Mouse (Mus musculus) lung, adult 2 months (tissue): ENCODE measurements at regions not wholly inside any gene's neighbourhood (a gene's known extent, or its start where the extent isn't known, plus 50 kb on each side); places are given as distances from the start of the nearest gene placed in this dataset.

Source experiments
- DNase-seq: peaks from one replicate; pipeline ENCODE4 v3.0.0; 2022
- H3K4me1 ChIP-seq: fragments of 200-500 bp; 2 replicates; pipeline ENCODE4 v1.6.1; 2011; ENCODE audit warnings: low read length; ENCODE audit not compliant: control insufficient read depth, insufficient read depth
- H3K4me3 ChIP-seq: fragments of 200-500 bp; replicated peaks from 2 replicates; pipeline ENCODE3; 2011; ENCODE audit warnings: low read depth, mild to moderate bottlenecking, control low read depth, low read length; ENCODE audit errors: extremely low read depth
- CTCF ChIP-seq: fragments of 200-500 bp; IDR thresholded peaks from 2 replicates; pipeline ENCODE4 v1.5.1; 2011; ENCODE audit warnings: mild to moderate bottlenecking, low read length, control low read depth; ENCODE audit not compliant: insufficient read depth
- POLR2A ChIP-seq: fragments of 200-500 bp; IDR thresholded peaks from 2 replicates; pipeline ENCODE4 v1.6.1; 2011; ENCODE audit warnings: low read depth, mild to moderate bottlenecking, control low read depth, low read length, borderline replicate concordance; ENCODE audit errors: extremely low read depth
- WGBS: fragments of 180-500 bp; shearing (Covaris S2); methylation state at CpG from one replicate; pipeline ENCODE4 v1.1.7; 2018; 5-methylcytosine and 5-hydroxymethylcytosine counted together

DNA sequence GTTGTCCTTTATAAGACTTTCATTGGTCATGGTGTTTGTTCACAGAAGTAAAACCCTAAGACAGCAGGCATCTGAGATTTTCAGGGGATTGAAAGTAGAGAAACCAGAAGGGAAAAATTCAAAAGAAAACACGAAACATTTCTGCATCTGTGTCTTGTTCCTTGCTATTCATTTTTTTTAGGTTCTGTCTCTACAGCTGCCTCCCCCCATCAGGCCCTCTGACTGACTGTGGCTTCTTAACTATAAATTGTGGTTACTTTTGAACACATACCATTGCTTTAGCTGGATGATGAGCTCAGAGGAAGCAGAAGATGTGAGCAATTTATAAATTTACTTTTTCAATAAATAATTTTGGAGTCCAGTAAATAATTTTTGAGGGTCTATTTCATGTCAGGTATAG, 103.5 kb downstream of the Mex3b start:
- WGBS, result 82% methylated on average over 1 of the region's 1 CpGs
- H3K4me1 ChIP-seq, result no peaks in the 10 kb centered on the region
- TF ChIP-seq CTCF, result no peak
- TF ChIP-seq POLR2A, result no peak
- no peak overlapping the region for H3K4me3 ChIP-seq
- no peak for DNase-seq

DNA sequence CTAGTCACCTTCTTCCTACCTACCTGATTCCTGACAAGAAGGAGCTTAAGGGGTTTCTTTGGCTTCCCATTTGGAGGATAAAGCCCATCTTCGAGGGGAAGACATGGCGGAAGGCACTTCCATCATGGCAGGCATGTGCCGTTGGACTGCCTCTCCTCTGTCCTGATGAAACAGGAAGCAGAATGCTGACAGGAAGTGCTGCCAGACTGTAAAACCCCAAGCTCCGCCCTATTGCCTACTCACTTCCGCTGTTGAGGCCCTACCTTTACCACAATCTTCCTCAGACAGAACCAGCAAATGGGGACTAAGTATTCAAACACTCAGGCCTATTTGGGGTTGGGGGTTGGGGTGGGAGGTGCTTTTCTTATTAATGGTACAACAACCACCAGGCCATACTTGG, 104.1 kb downstream of the Mex3b start:
- 81% methylated on average over 5 of the region's 5 CpGs for WGBS
- no peak for DNase-seq
- Histone ChIP-seq H3K4me3 (no peak overlapping the region), H3K4me1 (no peaks in the 10 kb centered on the region)
- TF ChIP-seq POLR2A, result no peak
- no peak for TF ChIP-seq CTCF

DNA sequence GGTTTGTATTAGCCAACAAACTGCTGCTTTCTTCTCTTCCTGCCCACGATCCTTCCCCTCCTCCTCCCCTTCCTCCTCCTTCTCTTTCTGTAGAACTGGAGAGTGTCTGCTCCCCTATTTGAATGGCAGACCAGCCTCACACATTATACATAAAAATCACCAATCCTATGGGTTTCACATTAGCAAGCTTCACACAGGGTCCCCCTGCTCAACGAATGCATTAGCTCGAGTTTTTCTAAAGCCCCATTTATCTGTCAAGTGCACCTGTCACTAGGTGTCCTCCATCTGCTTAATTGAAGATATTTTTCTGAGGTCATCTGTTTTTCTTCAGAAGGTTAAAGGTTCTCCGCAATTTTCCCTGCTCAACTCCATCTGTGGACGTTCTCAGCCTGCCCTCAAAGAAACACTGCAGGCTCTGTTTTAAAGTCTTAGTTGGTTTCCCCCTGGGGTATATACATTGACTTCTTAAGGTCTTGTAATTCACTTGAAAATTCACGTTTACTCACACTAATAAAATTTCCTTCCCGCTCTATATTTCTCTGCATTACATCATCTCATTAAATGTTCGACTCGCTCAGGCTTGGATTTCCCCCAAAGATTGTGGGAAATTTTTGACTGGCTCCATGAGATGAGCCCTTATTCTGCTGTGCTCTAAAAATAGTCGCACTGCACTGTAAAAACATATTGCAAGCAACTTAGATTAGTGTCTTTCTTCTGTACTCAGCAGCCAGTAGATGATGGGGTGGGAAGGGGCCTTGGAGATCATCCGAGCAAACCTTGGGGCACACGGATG, 105.3 kb downstream of the Mex3b start:
- Histone ChIP-seq H3K4me3 (no peak overlapping the region), H3K4me1 (no peaks in the 10 kb centered on the region)
- no peak for TF ChIP-seq POLR2A
- no peak for TF ChIP-seq CTCF
- no peak for DNase-seq
- 54% methylated on average over 12 of the region's 12 CpGs for WGBS

DNA sequence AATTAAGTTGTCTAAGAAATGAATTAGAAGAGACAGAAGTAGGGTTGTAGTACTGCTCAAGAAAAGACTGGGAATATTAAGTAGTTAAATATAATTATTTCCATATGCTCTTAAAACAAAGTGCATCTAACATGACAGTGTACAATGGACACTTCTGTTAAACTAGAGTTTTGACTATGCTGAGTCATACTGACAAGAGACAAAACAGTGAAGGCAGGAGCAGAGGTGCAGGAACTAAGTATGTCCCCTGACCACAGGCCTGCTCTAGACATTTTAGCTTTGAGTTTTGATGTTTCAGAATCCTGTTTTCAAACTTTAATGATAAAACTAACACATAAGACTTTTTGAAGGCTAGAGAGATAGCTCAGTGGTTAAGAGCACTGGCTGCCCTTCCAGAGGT, 123.6 kb downstream of the Mex3b start:
- DNase-seq, result no peak
- H3K4me3 ChIP-seq, result no peak overlapping the region

DNA sequence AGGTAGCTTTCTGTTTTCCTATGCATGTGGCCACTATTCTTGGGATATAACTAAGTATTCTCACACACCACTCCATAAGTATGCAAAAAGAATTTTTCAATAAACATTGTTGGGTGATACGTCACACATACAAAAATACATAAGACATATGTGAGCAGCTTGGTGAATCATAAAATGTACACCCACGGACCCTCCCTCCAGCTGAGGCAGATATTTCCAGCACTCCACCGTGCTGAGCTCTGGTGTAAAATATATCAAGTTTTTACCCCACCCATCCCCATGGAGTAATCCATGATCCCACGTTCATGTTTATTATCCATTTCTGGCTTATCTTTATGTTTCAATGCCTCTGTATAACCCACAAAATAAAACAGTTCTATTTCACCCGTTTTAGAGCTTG, 126.0 kb downstream of the Mex3b start:
- 62% methylated on average over 5 of the region's 5 CpGs for WGBS
- no peak for TF ChIP-seq CTCF
- TF ChIP-seq POLR2A, result no peak
- H3K4me3 ChIP-seq, result no peak overlapping the region
- no peaks in the 10 kb centered on the region for H3K4me1 ChIP-seq
- no peak for DNase-seq

More for the DNA sequence above, 123.6 kb downstream of the Mex3b start:
- TF ChIP-seq CTCF, result no peak
- TF ChIP-seq POLR2A, result no peak
- H3K4me1 ChIP-seq, result no peaks in the 10 kb centered on the region

DNA sequence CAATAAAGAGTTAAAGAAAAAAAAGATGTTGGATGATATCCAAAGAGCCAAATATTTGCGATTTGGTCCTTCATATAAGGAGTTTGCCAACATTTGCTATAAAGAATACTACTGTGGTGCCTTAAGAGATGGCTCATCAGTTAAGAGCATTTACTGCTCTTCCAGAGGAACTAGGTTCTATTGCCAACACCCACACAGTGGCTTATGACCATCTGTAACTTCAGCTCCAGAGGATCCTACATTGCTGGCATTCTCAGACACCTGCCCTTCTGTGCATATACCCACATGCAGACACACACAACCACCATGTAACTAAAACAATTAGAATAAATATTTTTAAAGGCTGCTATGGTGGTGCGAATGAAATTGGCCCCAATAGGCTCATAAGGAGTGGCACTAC, 131.7 kb downstream of the Mex3b start:
- no peaks in the 10 kb centered on the region for H3K4me1 ChIP-seq
- TF ChIP-seq POLR2A (no peak), CTCF (no peak)
- DNase-seq, result no peak
- no peak overlapping the region for H3K4me3 ChIP-seq
- 70% methylated on average over 2 of the region's 2 CpGs for WGBS

DNA sequence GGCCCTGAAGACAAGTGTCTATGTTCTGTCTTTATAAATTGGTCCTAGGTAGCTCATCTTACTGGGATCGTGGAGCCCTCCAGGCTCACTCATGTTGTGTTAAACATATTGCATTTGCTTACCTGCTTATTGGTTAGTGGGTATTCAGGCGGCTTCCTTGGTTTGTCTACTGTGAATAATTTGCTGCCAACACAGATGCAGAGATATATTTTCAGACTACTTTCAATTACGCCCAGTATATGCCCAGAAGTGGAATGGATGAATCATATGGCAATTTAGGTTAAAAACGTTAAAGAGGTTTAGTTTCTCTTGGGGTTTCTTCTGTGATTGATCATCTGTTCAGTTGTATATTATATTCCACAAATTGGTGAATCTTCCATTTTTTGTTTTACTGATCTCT, 140.4 kb downstream of the Mex3b start:
- H3K4me1 ChIP-seq, result no peaks in the 10 kb centered on the region
- no peak overlapping the region for H3K4me3 ChIP-seq
- 88% methylated on average over 4 of the region's 4 CpGs for WGBS
- no peak for TF ChIP-seq POLR2A
- no peak for TF ChIP-seq CTCF
- DNase-seq, result no peak

DNA sequence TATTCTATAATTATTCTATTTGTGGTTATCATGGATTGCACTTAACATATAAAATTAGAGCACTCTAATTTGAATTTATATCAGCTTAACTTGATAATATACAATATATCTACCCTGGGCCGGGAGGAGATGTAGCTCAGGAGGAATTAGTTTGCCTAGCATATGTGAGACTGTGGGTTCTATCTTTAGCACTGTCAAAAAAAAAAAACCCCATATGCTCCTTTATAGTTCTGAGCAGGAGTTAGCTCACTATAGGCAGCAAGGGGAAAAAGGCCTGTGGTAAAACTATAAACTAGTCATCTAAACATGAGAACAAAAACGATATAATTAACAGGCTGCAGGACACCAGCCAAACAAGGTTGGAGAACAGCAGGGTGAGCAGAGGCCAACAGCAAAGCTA, 145.0 kb downstream of the Mex3b start:
- H3K4me1 ChIP-seq, result no peaks in the 10 kb centered on the region
- no peak for TF ChIP-seq CTCF
- no peak for TF ChIP-seq POLR2A

DNA sequence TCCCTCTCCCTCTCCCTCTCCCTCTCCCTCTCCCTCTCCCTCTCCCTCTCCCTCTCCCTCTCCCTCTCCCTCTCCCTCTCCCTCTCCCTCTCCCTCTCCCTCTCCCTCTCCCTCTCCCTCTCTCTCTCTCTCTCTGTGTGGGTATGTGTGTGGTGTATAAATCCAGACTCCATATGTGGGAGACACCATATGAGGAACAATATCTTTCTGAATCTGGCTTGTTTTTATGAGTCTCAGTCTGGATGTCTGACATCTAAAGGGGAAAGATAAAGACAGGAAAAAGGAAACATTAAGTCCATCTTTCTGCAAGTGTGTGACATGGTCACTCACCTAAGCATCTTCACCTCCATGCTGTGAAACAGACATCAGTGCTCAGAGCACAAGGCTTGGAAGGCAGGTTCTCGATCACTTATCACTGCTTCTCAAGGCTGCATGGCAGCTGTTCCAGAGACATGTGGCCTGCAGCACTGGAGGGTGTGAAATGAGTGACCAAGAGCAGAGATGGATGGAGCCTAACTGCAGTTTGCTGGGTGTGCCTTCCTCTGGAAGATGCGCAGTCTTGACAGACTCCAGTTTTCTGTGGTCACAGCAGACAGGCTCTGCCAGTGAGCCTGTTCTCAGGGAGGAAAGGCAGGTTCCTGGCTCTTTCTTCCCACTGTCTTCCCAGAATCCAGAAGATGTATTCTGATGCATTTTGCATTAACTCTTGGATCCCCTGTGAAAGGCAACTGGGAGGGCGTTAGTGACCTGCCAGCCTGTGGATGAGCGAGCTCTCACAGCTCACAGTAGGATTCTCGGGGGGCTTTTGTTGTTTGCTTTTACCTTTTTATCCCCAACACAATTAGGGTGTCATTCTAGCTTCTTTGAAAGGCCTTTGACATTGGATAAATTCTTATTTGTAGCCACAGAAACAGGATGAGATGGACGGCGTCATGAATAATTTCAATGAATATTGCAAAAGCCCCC, 147.9 kb downstream of the Mex3b start:
- H3K4me3 ChIP-seq, result no peak overlapping the region
- 66% methylated on average over 7 of the region's 7 CpGs for whole genome bisulfite sequencing
- DNase-seq, result no peak
- no peaks in the 10 kb centered on the region for H3K4me1 ChIP-seq
- no peak for TF ChIP-seq CTCF
- no peak for TF ChIP-seq POLR2A

More for the DNA sequence above, 145.0 kb downstream of the Mex3b start:
- 71% methylated on average over 2 of the region's 2 CpGs for WGBS
- no peak for DNase-seq
- H3K4me3 ChIP-seq, result no peak overlapping the region
